Mouse (Mus musculus) Patski (cell line): ENCODE measurements around the gene Emc9. TPM values are rescaled to one million over a fixed set of nuclear protein-coding genes. Genes with fewer than 3 reads are reported as not detected.

Experiments used
- ATAC-seq: fragments of 100-300 bp; one replicate; pipeline ENCODE4 v1.8.0; 2021
- CTCF ChIA-PET: fragments of 350-600 bp; sonication (Branson Sonifier 250); formaldehyde crosslinking; loops from one replicate; lab custom pipeline; 2022; ENCODE audit warnings: inconsistent platforms; lab: Charles Lee
- POLR2A ChIA-PET: fragments of 350-600 bp; sonication (Branson Sonifier 250); formaldehyde crosslinking; loops from one replicate; lab custom pipeline; 2022; ENCODE audit warnings: antibody characterized with exemption, inconsistent platforms; lab: Charles Lee
- DNase-seq: peaks from one replicate; pipeline ENCODE4 v3.0.0-alpha.2; 2011; ENCODE audit warnings: low read depth, low spot score
- H3K27me3 ChIP-seq: fragments of 371-371 bp; one replicate; pipeline ENCODE4 v1.5.1; 2021
- CTCF ChIP-seq: fragments of 100-300 bp; IDR thresholded peaks from one replicate; pipeline ENCODE4 v1.5.1; 2021
- in situ Hi-C: fragments of 300-500 bp; cut with MboI; formaldehyde crosslinking; loops from 3 replicates; pipeline ENCODE4 v1.11.1; 2018; ENCODE audit warnings: low pct_unique_long_range_greater_than_20kb, mixed read lengths
- polyA plus RNA-seq: library from polyadenylated mRNA; unstranded; gene quantifications from one replicate; pipeline ENCODE4 v1.2.3, GENCODE M21; 2021

Emc9 gene
- polyA plus RNA-seq, 1 experiment from 2014 or later: 7.3 TPM

DNA sequence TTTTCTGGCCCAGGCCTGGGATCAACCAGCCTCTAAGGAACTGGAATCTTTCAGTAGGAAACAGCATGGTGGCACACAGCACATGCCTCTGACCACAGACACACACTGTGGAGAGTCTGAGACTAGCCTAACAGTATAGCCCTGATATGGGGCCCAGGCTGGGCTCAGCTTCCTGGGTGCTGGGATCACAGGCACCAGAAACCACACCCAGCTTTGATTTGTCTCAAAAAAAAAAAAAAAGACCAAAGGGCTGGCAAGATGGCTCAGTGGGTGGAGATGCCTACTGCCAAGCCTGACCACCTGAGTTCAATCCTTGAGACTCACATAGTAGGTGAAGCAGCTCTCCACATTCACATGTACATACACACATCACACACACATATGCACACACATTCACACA, 30.5 kb downstream of the Emc9 start:
- TF ChIP-seq CTCF: no peak
- in situ Hi-C loops: loop anchor here (10.0 kb wide), 1 partner anchor 60 kb away; the partner anchor contains the start of gene Carmil3
- ATAC-seq: no peak
- H3K27me3 ChIP-seq: no peaks in the 10 kb centered on the region
- no peak for DNase-seq
- ChIA-PET POLR2A (no interaction called here), CTCF (interaction anchor here (1.3 to 4.3 kb wide), 2 partner anchors 57 to 63 kb away, joined by 4 to 30 read pairs; no protein-coding TSS in a partner anchor)

DNA sequence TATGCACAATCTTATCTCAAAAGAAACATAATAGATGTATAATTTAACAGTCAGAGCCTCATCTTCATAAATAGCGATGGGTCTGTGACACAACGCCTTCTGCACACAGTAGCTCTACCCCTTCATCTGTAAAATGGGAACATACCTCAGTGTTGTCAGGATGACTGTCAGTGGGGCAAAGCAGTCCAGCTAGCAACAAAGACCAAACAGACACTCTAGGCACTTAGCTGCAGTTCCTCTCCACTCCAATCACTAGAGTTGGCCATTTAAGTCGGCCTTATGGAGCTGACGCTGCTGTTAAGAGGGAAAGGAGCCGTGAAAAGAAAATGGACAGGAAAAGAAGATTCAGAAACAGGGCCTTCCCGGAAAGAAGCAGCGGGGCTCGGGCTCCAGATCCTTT, 33.3 kb downstream of the Emc9 start:
- no peaks in the 10 kb centered on the region for H3K27me3 ChIP-seq
- ATAC-seq (no peak), DNase-seq (no peak)
- ChIA-PET CTCF (no interaction called here), POLR2A (no interaction called here)
- in situ Hi-C loops: loop anchor here (10.0 kb wide), 1 partner anchor 57 kb away; the partner anchor contains the start of gene Carmil3
- TF ChIP-seq CTCF: no peak

DNA sequence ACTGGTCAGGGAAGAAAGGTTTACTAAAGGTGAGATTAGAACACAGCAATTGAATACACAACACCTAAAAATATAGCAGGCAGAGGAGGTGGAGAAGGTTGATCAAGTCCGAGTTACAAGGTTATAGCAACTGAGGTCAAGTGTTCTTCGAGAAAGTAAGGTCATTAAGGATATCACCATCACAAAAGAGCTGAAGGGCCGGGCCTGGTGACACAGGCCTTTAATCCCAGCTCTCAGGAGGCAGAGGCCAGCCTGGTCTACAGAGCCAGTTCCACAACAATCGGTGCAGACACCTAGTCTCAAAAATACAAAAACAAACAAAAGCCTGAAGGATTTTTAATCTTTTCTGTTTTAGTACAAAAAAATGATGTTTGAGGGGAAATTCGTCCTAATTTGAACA, 33.8 kb downstream of the Emc9 start:
- TF ChIP-seq CTCF: no peak
- ChIA-PET CTCF (no interaction called here), POLR2A (no interaction called here)
- in situ Hi-C loops: loop anchor here (10.0 kb wide), 1 partner anchor 57 kb away; the partner anchor contains the start of gene Carmil3
- ATAC-seq (no peak), DNase-seq (no peak)
- no peaks in the 10 kb centered on the region for H3K27me3 ChIP-seq

DNA sequence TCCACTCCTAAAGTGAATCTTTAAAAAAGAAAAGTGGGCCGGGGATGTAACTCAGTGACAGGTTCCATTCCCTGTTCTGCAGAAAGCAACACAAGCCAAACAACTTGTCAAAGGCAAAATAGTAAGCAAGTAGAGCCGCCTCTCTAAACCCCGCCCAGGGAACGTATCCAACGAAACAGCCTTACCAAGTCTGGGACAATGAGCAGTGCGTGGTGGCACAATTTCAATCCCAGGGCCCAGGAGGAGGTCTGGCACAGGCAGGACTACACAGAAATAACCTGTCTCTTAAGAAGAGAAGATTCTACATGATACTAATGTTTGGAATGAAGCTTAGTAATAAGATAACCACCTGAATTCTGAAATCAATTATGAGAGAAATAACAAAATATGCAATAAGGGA, 34.9 kb downstream of the Emc9 start:
- POLR2A ChIA-PET: interaction anchor here (0.6 kb wide), 1 partner anchor 13 kb away, joined by 5 read pairs; no protein-coding TSS in a partner anchor
- DNase-seq: no peak
- in situ Hi-C loops: loop anchor here (10.0 kb wide), 1 partner anchor 55 kb away; the partner anchor contains the start of gene Carmil3
- no peak for ATAC-seq
- TF ChIP-seq CTCF: no peak
- no peaks in the 10 kb centered on the region for H3K27me3 ChIP-seq
- CTCF ChIA-PET: interaction anchor here (1.6 kb wide), 1 partner anchor 402 kb away, joined by 3 read pairs; no protein-coding TSS in a partner anchor

DNA sequence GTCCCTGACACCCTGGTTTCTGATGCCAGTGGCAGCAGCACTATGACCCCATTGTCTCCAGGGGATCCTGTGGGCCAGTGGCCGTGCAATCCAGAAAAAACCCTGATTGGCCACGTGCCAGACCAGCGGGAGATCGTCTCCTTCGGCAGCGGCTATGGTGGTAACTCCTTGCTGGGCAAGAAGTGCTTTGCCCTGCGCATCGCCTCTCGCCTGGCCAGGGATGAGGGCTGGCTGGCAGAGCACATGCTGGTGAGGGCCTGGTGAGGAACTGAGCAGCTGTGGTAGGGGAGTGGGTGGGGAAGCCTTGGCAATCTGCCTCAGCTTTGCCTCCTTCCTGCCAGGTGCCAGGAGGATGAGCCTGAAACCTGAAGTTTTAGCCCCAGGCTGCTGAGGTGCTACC, 40.8 kb downstream of the Emc9 start:
- DNase-seq (no peak), ATAC-seq (no peak)
- ChIA-PET CTCF (no interaction called here), POLR2A (interaction anchor here (1.0 to 1.1 kb wide), 2 partner anchors 16 to 47 kb away, joined by 3 to 4 read pairs; partner anchors contain the start of gene A730061H03Rik)
- in situ Hi-C loops: no loop called here
- no peaks in the 10 kb centered on the region for H3K27me3 ChIP-seq
- no peak for TF ChIP-seq CTCF

DNA sequence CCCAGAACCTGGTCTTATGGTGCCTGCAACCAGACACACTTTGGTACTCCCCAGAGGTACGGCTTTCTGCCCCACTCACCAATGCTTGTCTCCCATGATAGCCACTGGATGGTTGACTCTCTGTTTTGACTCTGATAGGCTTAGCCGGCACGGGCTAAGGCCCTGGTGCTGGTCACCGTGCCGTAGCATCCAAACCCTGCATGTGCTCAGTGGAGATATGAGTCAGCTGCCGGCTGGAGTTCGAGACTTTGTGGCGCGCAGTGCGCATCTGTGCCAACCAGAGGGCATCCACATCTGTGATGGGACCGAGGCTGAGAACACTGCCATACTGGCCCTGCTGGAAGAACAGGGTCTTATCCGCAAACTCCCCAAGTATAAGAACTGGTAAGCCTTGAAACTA, 42.8 kb downstream of the Emc9 start:
- ChIA-PET POLR2A (interaction anchor here (0.5 kb wide), 1 partner anchor 18 kb away, joined by 3 read pairs; no protein-coding TSS in a partner anchor), CTCF (interaction anchor here (1.1 kb wide), 1 partner anchor 18 kb away, joined by 3 read pairs; the partner anchor contains the start of gene A730061H03Rik)
- ATAC-seq (no peak), DNase-seq (no peak)
- H3K27me3 ChIP-seq: no peaks in the 10 kb centered on the region
- in situ Hi-C loops: no loop called here
- no peak for TF ChIP-seq CTCF

DNA sequence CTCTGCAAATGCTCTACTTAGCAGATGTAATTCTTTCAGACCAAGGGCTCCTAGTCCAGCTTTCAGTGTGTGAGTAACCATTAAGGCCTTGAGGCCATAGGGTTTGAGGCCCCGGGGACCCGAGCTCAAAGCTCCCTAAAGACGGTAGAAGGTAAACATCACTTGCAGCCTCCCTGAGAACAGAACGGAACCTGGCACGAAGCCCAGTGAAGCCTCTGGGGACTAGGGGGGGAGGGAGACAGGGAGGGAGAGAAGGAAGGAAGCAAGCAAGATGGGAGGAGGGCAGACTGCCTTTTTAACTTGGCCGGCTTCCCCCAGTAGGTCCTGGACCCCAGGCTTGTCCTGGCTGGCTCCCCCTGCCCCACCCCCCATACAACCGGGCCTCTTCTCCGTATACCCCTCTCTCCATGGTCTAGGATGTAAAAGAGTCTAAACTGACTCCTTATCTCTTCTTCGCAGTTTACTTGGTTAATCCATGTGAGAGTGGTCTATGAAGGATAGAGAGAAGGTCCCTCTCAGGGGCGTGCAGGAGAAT, 44.2 kb downstream of the Emc9 start:
- peak; percentile 4 for ATAC-seq
- peak; percentile 75 for DNase-seq
- in situ Hi-C loops: no loop called here
- H3K27me3 ChIP-seq: no peaks in the 10 kb centered on the region
- ChIA-PET POLR2A (interaction anchor here (0.9 to 1.4 kb wide), 2 partner anchors 17 to 55 kb away, joined by 5 to 6 read pairs; no protein-coding TSS in a partner anchor), CTCF (interaction anchor here (1.7 kb wide), 1 partner anchor 43 kb away, joined by 5 read pairs; no protein-coding TSS in a partner anchor)
- TF ChIP-seq CTCF: no peak

DNA sequence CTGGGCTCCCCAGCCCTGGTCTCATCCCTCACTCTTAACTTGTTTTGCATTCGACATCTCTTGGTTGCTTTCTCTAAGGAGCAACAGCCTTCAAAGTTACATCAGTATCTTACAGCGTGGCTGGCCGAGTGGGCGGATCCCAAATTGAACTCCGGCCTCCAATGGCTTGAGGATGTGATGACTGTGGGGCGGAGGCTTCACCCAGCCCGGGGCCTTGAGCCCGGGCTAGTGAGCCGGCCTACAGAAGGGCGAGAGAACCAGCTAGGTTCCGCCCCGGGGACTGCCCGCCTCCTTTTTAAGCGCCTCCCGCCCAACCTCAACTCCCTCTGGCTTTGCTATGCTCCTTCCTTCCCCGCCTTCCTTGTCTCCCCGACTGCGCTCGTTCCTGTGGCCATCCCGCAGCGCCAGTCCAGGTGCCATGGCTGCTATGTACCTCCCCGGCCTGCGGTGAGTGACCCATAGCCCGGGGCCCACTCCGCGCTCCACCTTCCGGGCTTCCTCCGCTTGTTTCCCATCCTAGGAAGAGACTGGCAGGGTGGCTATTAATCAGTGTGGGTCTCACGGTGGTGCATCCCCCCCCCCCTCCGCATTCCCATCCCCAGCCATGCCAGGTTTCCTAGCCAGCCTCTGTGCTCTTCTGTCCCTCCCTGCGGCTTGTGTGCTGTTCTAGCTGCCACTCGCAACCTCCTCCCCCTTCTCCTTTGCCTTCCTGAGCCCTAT, 44.9 kb downstream of the Emc9 start, which contains the start of gene Pck2:
TSS of gene Pck2 (plus strand) at position 200 of the 720 bp plus-strand sequence.
- CTCF ChIA-PET: interaction anchor here (1.1 to 1.7 kb wide), 2 partner anchors 43 kb away, joined by 5 read pairs; no protein-coding TSS in a partner anchor
- no peaks in the 10 kb centered on the region for H3K27me3 ChIP-seq
- in situ Hi-C loops: no loop called here
- no peak for DNase-seq
- peak; percentile 97 for ATAC-seq
- TF ChIP-seq CTCF: no peak
- POLR2A ChIA-PET: interaction anchor here (0.9 to 1.4 kb wide), 2 partner anchors 17 to 56 kb away, joined by 5 to 6 read pairs; no protein-coding TSS in a partner anchor

DNA sequence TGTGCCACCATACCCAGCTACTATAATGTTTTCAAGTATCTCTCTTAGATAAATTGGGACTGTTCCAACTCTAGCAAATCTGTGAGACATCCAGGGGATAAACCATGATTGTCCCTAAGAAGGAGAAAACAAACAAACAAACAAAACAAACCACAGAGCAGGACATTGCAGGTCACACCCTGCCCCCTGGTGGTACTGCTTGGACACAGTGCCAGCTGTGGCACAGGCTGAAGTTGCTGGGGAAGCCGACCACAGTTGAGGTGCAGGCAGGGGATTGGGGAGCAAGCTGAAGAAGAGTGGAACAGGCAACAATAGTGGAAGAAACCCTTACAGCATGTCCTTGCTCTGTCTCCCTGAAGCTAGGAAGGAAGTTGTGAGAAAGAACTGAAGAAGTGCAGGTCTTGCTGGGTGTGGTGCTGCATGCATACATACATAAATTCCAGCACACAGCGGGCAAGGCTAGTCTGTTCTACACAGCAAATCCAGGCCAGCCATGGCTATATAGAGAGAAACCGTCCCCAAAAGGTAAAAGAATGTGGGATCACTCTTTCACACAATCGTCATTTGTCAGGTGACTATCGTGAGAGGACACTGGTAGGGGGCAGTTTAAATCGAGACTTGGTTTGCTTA, 48.9 kb downstream of the Emc9 start:
- ChIA-PET CTCF (interaction anchor here (1.1 to 1.7 kb wide), 5 partner anchors 11 to 39 kb away, joined by 3 to 8 read pairs (median 4); no protein-coding TSS in a partner anchor), POLR2A (interaction anchor here (0.5 kb wide), 1 partner anchor 14 kb away, joined by 5 read pairs; no protein-coding TSS in a partner anchor)
- in situ Hi-C loops: loop anchor here (10.0 kb wide), 1 partner anchor 411 kb away; no protein-coding TSS in a partner anchor
- no peak for ATAC-seq
- peaks cover 21% of the 10 kb centered on the region for H3K27me3 ChIP-seq
- no peak for TF ChIP-seq CTCF
- DNase-seq: no peak

Other genes with a start within 250 kb of the Emc9 start
- 71.3 TPM for gene Dhrs4, start 106.5 kb downstream of the Emc9 start, polyA plus RNA-seq
- gene Carmil3, start 94.7 kb downstream of the Emc9 start, polyA plus RNA-seq: 2.6 TPM
- gene Cpne6, start 74.9 kb downstream of the Emc9 start, polyA plus RNA-seq: not detected
- not detected for gene Nrl, start 60.3 kb downstream of the Emc9 start, polyA plus RNA-seq
- 109 TPM for gene Pck2, start 45.0 kb downstream of the Emc9 start, polyA plus RNA-seq
- gene Dcaf11, start 25.3 kb downstream of the Emc9 start, polyA plus RNA-seq: 71.7 TPM
- gene A730061H03Rik, start 24.9 kb downstream of the Emc9 start, polyA plus RNA-seq: 4.7 TPM
- not detected for gene Fitm1, start 9.7 kb downstream of the Emc9 start, polyA plus RNA-seq
- gene Psme1, start 7.2 kb downstream of the Emc9 start, polyA plus RNA-seq: 243 TPM
- gene Psme2, start 5.8 kb upstream of the Emc9 start, polyA plus RNA-seq: 177 TPM
- gene Rnf31, start 6.4 kb upstream of the Emc9 start, polyA plus RNA-seq: 28.0 TPM
- gene Irf9, start 18.3 kb upstream of the Emc9 start, polyA plus RNA-seq: 24.2 TPM
- not detected for gene Rec8, start 32.7 kb upstream of the Emc9 start, polyA plus RNA-seq
- gene Ipo4, start 50.7 kb upstream of the Emc9 start, polyA plus RNA-seq: 116 TPM
- 1.5 TPM for gene Gm49378, start 52.6 kb upstream of the Emc9 start, polyA plus RNA-seq
- gene Tm9sf1, start 58.5 kb upstream of the Emc9 start, polyA plus RNA-seq: 109 TPM
- 0.42 TPM for gene Tssk4, start 64.9 kb upstream of the Emc9 start, polyA plus RNA-seq
- gene Mdp1, start 75.2 kb upstream of the Emc9 start, polyA plus RNA-seq: 29.7 TPM
- 35.9 TPM for gene Gmpr2, start 86.6 kb upstream of the Emc9 start, polyA plus RNA-seq
- 325 TPM for gene Nedd8, start 86.8 kb upstream of the Emc9 start, polyA plus RNA-seq
- gene Tinf2, start 96.5 kb upstream of the Emc9 start, polyA plus RNA-seq: 19.5 TPM
- gene Tgm1, start 128.6 kb upstream of the Emc9 start, polyA plus RNA-seq: 0.12 TPM
- gene Rabggta, start 137.0 kb upstream of the Emc9 start, polyA plus RNA-seq: 32.8 TPM
- 87.3 TPM for gene Dhrs1, start 160.4 kb upstream of the Emc9 start, polyA plus RNA-seq
- gene Nop9, start 160.4 kb upstream of the Emc9 start, polyA plus RNA-seq: 25.5 TPM
- 1.9 TPM for gene Cideb, start 173.2 kb upstream of the Emc9 start, polyA plus RNA-seq
- not detected for gene Ltb4r2, start 176.1 kb upstream of the Emc9 start, polyA plus RNA-seq
- gene Ltb4r1, start 180.7 kb upstream of the Emc9 start, polyA plus RNA-seq: not detected
- not detected for gene Adcy4, start 198.8 kb upstream of the Emc9 start, polyA plus RNA-seq
- gene Ripk3, start 203.6 kb upstream of the Emc9 start, polyA plus RNA-seq: 0.12 TPM
- gene Nfatc4, start 237.8 kb upstream of the Emc9 start, polyA plus RNA-seq: 3.9 TPM